Mouse (Mus musculus) forebrain, embryonic 15.5 days (tissue): ENCODE results near the gene Ttc36. TPM values are rescaled to one million over a fixed set of nuclear protein-coding genes. Genes with fewer than 3 reads are reported as not detected.
A peak's percentile ranks its signal among the peaks of the same experiment; 100 is the strongest.
"Not testable (repeated sequence)": the region's sequence is repeated elsewhere in the genome, so short reads cannot be mapped to it uniquely, and the experiment has no call there.

ENCODE experiments used
- ATAC-seq: fragments of 200-750 bp; cut with Nextera tagmentation; replicated peaks from 2 replicates; pipeline ENCODE4 v1.8.0; 2017; ENCODE audit warnings: mild to moderate bottlenecking, moderate TSS enrichment, moderate library complexity
- H3K27ac ChIP-seq: fragments of 300-500 bp; sonication (generic); replicated peaks from 2 replicates; pipeline ENCODE4 v1.5.1; 2015; ENCODE audit warnings: mild to moderate bottlenecking, inconsistent platforms
- H3K27me3 ChIP-seq: fragments of 300-500 bp; sonication (generic); 2 replicates; pipeline ENCODE4 v1.6.1; 2015; ENCODE audit warnings: inconsistent platforms
- H3K36me3 ChIP-seq: fragments of 300-500 bp; sonication (generic); 2 replicates; pipeline ENCODE4 v1.6.1; 2015; ENCODE audit warnings: mild to moderate bottlenecking, inconsistent platforms
- H3K4me1 ChIP-seq: fragments of 300-500 bp; sonication (generic); 2 replicates; pipeline ENCODE4 v1.6.1; 2015; ENCODE audit warnings: inconsistent platforms
- H3K4me2 ChIP-seq: fragments of 300-500 bp; sonication (generic); replicated peaks from 2 replicates; pipeline ENCODE4 v1.6.1; 2015; ENCODE audit warnings: mild to moderate bottlenecking, inconsistent platforms
- H3K4me3 ChIP-seq: fragments of 300-500 bp; sonication (generic); 2 replicates; pipeline ENCODE4 v1.5.1; 2015; ENCODE audit warnings: mild to moderate bottlenecking, inconsistent platforms
- H3K9ac ChIP-seq: fragments of 300-500 bp; sonication (generic); replicated peaks from 2 replicates; pipeline ENCODE4 v1.6.1; 2015; ENCODE audit warnings: mild to moderate bottlenecking, inconsistent platforms
- H3K9me3 ChIP-seq: fragments of 300-500 bp; sonication (generic); 2 replicates; pipeline ENCODE4 v1.6.1; 2016; ENCODE audit warnings: inconsistent platforms
- WGBS: fragments of 180-500 bp; shearing (Covaris S2); methylation state at CpG from one replicate; pipeline ENCODE4 v1.1.7; 2015; ENCODE audit warnings: mixed read lengths; 5-methylcytosine and 5-hydroxymethylcytosine counted together
- polyA plus RNA-seq: library from polyadenylated mRNA; unstranded; fragments of >200 nt; fragmentation: Nextera tagmentation; extraction: Ambion mirVana; gene quantifications from 2 replicates; pipeline ENCODE4 v1.2.1, GENCODE M21; 2015

The Ttc36 gene
- polyA plus RNA-seq, 1 experiment from 2014 or later: not detected

DNA sequence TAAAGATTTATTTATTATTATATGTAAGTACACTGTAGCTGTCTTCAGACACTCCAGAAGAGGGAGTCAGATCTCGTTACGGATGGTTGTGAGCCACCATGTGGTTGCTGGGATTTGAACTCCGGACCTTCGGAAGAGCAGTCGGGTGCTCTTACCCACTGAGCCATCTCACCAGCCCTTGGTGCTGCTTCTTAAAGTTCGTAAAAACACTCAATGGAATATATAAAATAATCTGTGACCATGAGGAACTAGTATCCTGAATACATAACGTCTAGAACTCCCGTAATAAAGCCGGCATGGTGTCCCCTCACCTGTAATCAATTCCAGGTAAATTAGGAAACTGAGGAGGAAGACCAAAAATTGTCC lies 34.9 kb downstream of the Ttc36 start:
- H3K27me3 ChIP-seq, ATAC-seq, H3K9me3 ChIP-seq, H3K36me3 ChIP-seq: not testable (repeated sequence)
- Histone ChIP-seq H3K9ac (peak overlapping the region; percentile 8; the same call in 1 of the 2 replicates), H3K4me3 (peak overlapping the region; percentile 97), H3K4me1 (peaks cover 22% of the 10 kb centered on the region), H3K4me2 (peak overlapping the region; percentile 58), H3K27ac (peak overlapping the region; percentile 94)
- WGBS: 37% methylated on average over 9 of the region's 9 CpGs

DNA sequence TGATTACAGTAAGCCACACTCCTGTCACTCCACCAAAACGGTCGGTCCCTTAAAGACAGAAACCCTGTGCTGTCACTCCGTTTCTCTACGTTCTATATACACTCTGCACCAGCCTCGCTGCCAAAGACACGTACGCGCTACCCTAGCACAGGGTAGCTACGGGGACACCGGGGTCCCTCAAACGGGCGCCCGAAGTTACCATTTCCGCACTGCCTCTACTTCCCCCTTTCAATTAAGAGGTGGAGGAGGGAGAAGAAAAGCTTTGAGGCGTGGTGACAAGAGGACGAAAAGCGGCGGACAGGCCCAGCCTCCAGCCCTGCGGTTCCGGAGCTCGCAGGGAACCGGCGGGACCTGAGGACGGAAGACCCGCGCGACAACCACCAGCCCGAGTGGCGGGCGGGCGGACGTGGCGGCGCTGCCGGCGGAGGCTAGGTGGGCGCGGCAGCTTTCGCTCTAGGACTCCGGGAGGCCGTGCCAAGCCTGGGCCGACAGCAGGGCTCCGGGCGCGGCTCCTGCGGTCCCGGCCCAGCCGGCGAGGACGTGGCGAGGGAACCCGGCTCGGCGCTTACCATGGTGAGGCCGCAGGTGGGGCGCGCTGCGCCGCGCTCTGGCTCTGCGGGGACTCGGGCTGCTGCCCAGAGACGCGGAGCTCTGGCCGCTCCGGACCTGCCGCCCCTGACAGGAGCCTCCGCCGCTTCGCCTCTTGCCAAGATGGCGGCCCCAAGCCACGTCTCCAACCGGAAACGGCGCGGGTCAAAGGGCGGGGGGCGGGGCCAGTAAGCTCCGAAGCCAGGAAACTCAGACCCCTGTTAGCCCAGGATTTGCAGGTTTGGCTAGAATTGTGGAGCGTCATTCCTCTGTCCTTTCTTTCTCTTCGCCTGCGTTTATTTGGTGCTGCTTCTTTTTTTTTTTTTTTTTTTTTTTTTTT lies 35.5 kb downstream of the Ttc36 start, which contains the start of the genes Arcn1 and Ift46:
Arcn1 (minus strand) TSS at position 745 of the 928 bp plus-strand sequence.
Ift46 (plus strand) TSS at position 808 of the 928 bp plus-strand sequence.
- peak within 1 kb of the TSS; percentile 58 for H3K4me2 ChIP-seq
- peak within 1 kb of the TSS; percentile 97 for H3K4me3 ChIP-seq
- peak within 1 kb of the TSS; percentile 94 for H3K27ac ChIP-seq
- peak within 1 kb of the TSS; percentile 85 for H3K9ac ChIP-seq
- H3K4me1 ChIP-seq: peaks cover 22% of the 10 kb centered on the region
- H3K9me3 ChIP-seq: no peaks in the 10 kb centered on the region
- WGBS: under 1% methylated on average over 72 of the region's 82 CpGs
- ATAC-seq: peak; percentile 92
- no peaks in the 10 kb centered on the region for H3K36me3 ChIP-seq
- H3K27me3 ChIP-seq: no peaks in the 10 kb centered on the region

DNA sequence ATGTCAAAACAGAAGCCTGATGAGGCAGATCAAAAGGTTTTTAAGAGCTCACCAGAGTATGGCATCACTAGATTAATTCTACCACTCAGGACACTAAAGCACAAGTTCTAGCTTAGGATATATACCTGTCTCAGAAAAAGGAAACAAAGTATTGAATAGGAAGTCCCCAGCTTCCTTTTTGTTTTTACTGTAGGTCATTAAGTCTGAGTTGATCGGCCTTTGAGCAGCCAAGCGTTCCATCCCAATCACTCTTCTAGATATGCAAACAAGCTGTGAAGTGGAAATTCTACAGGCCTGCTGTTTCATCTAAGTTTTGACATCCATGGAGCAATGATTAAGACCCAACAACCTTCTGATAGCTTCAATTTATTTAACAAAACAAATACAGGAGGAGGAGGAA lies 42.0 kb downstream of the Ttc36 start:
- Histone ChIP-seq H3K27ac (no peak overlapping the region), H3K9me3 (no peaks in the 10 kb centered on the region), H3K4me2 (no peak overlapping the region), H3K4me1 (peaks cover 21% of the 10 kb centered on the region), H3K27me3 (no peaks in the 10 kb centered on the region), H3K4me3 (no peak overlapping the region), H3K9ac (no peak overlapping the region), H3K36me3 (peaks cover 28% of the 10 kb centered on the region)
- no peak for ATAC-seq
- 88% methylated on average over 2 of the region's 2 CpGs for WGBS

Other genes starting within 250 kb of the Ttc36 start
- gene Cxcr5, start 241.2 kb downstream of the Ttc36 start, polyA plus RNA-seq: 0.06 TPM in 1 of 2 replicates, not detected in the other
- 22.9 and 23.1 TPM in 2 replicates for gene Ddx6, start 198.2 kb downstream of the Ttc36 start, polyA plus RNA-seq
- gene Treh, start 129.8 kb downstream of the Ttc36 start, polyA plus RNA-seq: not detected in 2 replicates
- gene Phldb1, start 67.9 kb downstream of the Ttc36 start, polyA plus RNA-seq: 46.4 and 50.0 TPM in 2 replicates
- 134 and 139 TPM in 2 replicates for gene Arcn1, start 35.2 kb downstream of the Ttc36 start, polyA plus RNA-seq
- 174 and 179 TPM in 2 replicates for gene Ift46, start 35.2 kb downstream of the Ttc36 start, polyA plus RNA-seq
- 6.9 and 7.5 TPM in 2 replicates for gene Tmem25, start 3.8 kb downstream of the Ttc36 start, polyA plus RNA-seq
- gene Kmt2a, start 78.2 kb upstream of the Ttc36 start, polyA plus RNA-seq: 30.3 and 31.6 TPM in 2 replicates
- gene Atp5l, start 117.7 kb upstream of the Ttc36 start, polyA plus RNA-seq: 730 and 763 TPM in 2 replicates
- 37.0 and 39.0 TPM in 2 replicates for gene Ube4a, start 162.5 kb upstream of the Ttc36 start, polyA plus RNA-seq
- not detected in 2 replicates for gene Cd3g, start 177.4 kb upstream of the Ttc36 start, polyA plus RNA-seq
- gene Cd3d, start 178.7 kb upstream of the Ttc36 start, polyA plus RNA-seq: not detected in 2 replicates
- not detected in 2 replicates for gene Cd3e, start 206.6 kb upstream of the Ttc36 start, polyA plus RNA-seq
- 0.34 and 0.63 TPM in 2 replicates for gene Mpzl2, start 236.7 kb upstream of the Ttc36 start, polyA plus RNA-seq